Mouse (Mus musculus) erythroblast, embryonic 14.5 days (primary cell): ENCODE measurements around the gene Dnm2.

Source experiments
- GATA1 ChIP-seq: IDR thresholded peaks from 2 replicates; pipeline ENCODE4 v1.6.1; 2012; ENCODE audit warnings: low read length, inconsistent platforms, mixed read lengths
- TAL1 ChIP-seq: IDR thresholded peaks from 3 replicates; pipeline ENCODE4 v1.6.1; 2012; ENCODE audit warnings: low read length, inconsistent platforms, mixed read lengths

- TF ChIP-seq TAL1 (no peak), GATA1 (no peak)
These were observed 122.0 kb downstream of the Dnm2 start, which contains the start of gene Carm1 for GRCm38 (mm10) chr9:21546789-21547074.
